Mouse (Mus musculus) regulatory T cell (primary cell): ENCODE measurements at regions not wholly inside any gene's neighbourhood (a gene's known extent, or its start where the extent isn't known, plus 50 kb on each side); places are given as distances from the start of the nearest gene placed in this dataset.

Experiments used
- in situ Hi-C: fragments of 300-600 bp; cut with MboI, MseI; formaldehyde crosslinking; loops from one replicate; pipeline ENCODE4 v1.15.1; 2025; ENCODE audit warnings: high pct_unique_total_duplicates

- in situ Hi-C loops = no loop called here
These were observed 226.6 kb upstream of the Pter start for GRCm38 (mm10) chr2:12697209-12697608.

GRCm38 (mm10) chr2:12699331-12699730 lies 224.5 kb upstream of the Pter start:
- in situ Hi-C loops = no loop called here

GRCm38 (mm10) chr2:12707514-12707913 lies 216.3 kb upstream of the Pter start:
- in situ Hi-C loops = loop anchor here (5.0 to 25.0 kb wide), 3 partner anchors 447 to 1230 kb away; no protein-coding TSS in a partner anchor

GRCm38 (mm10) chr2:12709156-12709923 lies 214.5 kb upstream of the Pter start:
- in situ Hi-C loops = loop anchor here (5.0 to 25.0 kb wide), 3 partner anchors 445 to 1228 kb away; no protein-coding TSS in a partner anchor

GRCm38 (mm10) chr2:12709924-12710240 lies 214.0 kb upstream of the Pter start:
- in situ Hi-C loops = loop anchor here (5.0 to 25.0 kb wide), 3 partner anchors 445 to 1227 kb away; no protein-coding TSS in a partner anchor

- in situ Hi-C loops = loop anchor here (25.0 kb wide), 1 partner anchor 1221 kb away; no protein-coding TSS in a partner anchor
These were observed 207.5 kb upstream of the Pter start for GRCm38 (mm10) chr2:12716124-12717012.

GRCm38 (mm10) chr2:12729251-12729650 lies 194.6 kb upstream of the Pter start:
- in situ Hi-C loops = no loop called here

- in situ Hi-C loops = no loop called here
These were observed 186.7 kb upstream of the Pter start for GRCm38 (mm10) chr2:12737140-12737539.

GRCm38 (mm10) chr2:12746856-12747255 lies 177.0 kb upstream of the Pter start:
- in situ Hi-C loops = loop anchor here (5.0 kb wide), 1 partner anchor 65 kb away; no protein-coding TSS in a partner anchor

GRCm38 (mm10) chr2:12758816-12759215 lies 165.0 kb upstream of the Pter start:
- in situ Hi-C loops = no loop called here

GRCm38 (mm10) chr2:12759931-12760330 lies 163.9 kb upstream of the Pter start:
- in situ Hi-C loops = no loop called here

- in situ Hi-C loops = no loop called here
These were observed 162.4 kb upstream of the Pter start for GRCm38 (mm10) chr2:12761461-12761860.

- in situ Hi-C loops = no loop called here
These were observed 159.3 kb upstream of the Pter start for GRCm38 (mm10) chr2:12764510-12764909.

GRCm38 (mm10) chr2:12765336-12765735 lies 158.5 kb upstream of the Pter start:
- in situ Hi-C loops = no loop called here

GRCm38 (mm10) chr2:12776866-12777265 lies 147.0 kb upstream of the Pter start:
- in situ Hi-C loops = no loop called here

- in situ Hi-C loops = no loop called here
These were observed 146.1 kb upstream of the Pter start for GRCm38 (mm10) chr2:12777696-12778095.

- in situ Hi-C loops = no loop called here
These were observed 131.2 kb upstream of the Pter start for GRCm38 (mm10) chr2:12792596-12792995.

GRCm38 (mm10) chr2:12797615-12798169 lies 126.1 kb upstream of the Pter start:
- in situ Hi-C loops = no loop called here

- in situ Hi-C loops = no loop called here
These were observed 124.5 kb upstream of the Pter start for GRCm38 (mm10) chr2:12799153-12799925.

GRCm38 (mm10) chr2:12802667-12803066 lies 121.2 kb upstream of the Pter start:
- in situ Hi-C loops = no loop called here

GRCm38 (mm10) chr2:12805096-12805495 lies 118.7 kb upstream of the Pter start:
- in situ Hi-C loops = no loop called here
